Mouse (Mus musculus) cerebellum, postnatal 4 days (tissue): ENCODE measurements around the gene Rexo4.

Source experiments
- DNase-seq, 2 experiments: peaks; one replicate each; pipeline ENCODE4 v3.0.0; 2022; ENCODE audit warnings: low spot score in 2 of 2, mixed read lengths in 1 of 2

Gene Rexo4

DNA sequence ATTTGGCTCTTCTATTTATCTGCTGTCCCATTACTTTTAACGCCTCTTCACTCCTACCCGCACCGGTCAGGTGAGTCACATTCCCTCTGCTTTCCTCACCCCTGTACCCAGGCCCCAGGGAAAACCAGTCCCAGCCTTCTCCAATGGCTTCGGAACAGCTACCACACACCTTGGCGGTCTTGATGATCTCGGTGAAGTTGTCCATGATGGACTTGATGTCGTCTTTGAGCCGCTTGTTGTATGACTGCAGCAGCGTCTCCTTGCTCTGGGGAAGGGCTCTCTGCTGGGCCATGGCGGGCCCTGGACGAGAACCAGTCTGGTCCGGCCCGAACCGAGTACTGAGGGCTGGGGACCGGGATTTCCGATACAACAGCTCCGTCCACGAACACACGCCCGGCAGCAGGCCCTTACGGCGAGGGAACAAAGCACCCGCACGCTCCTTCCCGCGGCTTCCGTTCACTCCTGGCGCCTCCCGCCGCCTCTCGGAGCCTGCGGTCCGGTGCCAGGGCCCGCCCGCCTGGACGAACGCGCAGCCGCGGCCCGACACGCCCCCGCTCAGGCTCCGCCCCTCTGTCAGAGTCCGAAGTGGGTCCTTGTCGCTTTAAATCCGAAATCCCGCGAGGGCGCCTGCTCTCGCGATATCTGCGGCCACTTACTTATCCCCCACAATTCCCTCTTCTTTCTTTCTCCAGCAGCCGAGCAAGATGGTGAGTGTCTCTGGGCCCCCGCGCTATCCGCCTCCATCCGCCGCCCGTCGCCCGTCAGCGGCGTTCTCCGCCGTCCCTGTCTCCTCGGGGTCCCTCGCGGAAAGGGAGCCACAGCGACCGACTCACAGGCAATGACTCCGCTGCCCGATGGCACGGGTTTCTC, 53.8 kb downstream of the Rexo4 start, which contains the start of the genes Med22 and Rpl7a:
Gene Med22, minus strand, starts transcription at position 554 of the 870 bp plus-strand sequence.
Gene Rpl7a, plus strand, starts transcription at position 641 of the 870 bp plus-strand sequence.
- peak; percentile 99 to 100 for DNase-seq

DNA sequence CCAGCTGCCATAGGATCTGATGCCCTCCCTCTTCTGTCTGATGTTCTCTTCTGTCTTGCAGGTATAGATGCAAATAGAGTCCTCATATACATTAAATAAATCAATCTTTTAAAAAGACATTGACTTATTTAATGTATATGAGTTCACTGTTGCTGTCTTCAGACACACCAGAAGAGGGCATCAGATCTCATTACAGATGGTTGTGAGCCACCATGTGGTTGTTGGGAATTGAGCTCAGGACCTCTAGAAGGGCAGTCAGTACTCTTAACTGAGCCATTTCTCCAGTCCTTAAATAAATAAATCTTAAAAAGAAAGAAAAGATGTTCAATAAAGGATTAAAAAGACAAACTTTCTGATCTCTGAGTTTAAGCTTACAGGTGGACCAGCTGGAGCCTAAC, 54.8 kb downstream of the Rexo4 start:
- DNase-seq: no peak

DNA sequence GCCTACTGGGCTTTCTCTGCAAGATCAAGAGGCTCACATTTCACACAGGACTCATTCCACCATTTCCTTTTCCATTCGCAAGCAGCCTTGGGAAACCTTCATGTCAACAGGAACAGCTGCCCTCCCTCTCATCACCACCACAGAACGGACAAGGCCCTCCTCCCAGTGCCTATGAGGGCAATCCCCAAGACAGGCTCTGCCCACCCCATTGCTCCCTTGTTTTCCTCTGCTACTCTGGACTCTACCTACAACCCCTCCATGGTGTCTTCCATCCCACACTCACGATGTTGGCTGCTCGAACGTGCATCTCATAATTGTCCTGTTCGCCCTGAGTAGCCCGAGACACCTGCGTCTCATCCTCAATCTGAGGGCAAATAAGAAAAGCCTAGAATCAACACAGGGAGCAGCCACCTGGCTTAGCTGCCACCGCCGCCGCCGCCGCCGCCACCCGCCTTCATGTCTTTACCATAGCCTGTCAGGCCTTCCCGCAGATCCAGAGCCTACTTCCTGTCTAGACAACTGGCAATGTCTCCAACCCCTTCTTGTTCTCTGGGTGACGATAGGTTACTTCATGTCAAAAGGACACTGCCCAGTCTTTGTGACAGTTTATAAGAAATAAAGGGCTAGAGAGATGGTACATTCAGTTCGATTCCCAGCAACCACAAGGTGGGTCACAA, 55.3 kb downstream of the Rexo4 start:
- DNase-seq: no peak

DNA sequence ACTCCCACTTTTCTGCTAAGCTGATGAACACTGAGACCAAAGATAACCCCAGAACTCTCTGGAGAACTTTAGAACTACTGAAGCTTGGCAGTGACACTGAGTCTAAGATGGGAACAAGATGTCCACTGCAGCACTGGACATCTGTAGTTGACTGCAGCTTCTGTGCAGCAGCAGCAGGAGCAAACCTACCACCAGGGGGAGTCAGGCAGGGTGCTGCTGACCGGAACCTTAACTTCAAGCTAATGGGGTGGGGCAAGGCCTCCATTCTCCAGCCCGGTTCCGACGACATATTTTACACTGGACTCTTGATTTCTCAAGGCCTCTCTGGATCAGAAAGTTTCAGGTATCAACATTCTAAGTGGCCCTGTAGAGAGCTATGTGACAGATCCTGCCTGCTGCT, 57.1 kb downstream of the Rexo4 start:
- DNase-seq: no peak

DNA sequence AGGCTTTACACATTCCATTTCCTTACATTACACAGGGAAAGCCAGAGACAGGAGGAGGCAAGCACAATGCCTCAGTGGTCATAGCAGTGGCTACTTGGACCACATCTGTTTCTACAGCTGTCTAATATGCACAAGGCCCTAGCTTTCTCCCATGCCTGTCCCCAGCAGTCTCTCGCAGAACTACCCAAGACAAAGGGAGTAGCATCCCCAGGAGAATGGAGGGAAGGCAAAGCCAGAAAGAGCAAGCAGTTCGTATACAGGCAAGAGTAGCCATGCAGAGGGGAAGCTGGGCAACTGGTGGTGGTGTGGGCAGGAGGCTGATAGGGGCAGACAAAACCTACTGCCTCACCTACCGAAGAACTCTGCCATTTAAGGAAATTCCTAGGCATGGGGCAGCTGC, 57.8 kb downstream of the Rexo4 start:
- DNase-seq: no peak

DNA sequence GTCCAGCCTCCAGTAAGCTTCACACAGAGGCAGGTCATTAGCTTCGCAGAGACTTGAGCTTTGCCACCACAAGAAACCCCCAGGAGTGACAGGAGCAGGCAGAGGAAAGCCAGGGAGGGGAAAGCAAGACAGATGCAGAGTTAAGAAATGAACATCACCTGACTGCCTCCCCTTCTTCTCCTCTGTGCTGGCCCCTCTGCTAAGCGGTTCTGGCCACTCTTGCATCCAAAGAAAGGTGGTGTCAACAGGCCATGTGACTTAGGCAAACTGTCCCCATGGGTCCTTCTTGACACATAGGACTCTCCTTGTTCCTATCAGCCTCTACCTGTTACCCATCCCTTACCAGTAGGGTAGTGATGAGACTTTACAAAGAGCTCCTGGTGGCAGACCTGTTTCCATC, 58.2 kb downstream of the Rexo4 start:
- no peak for DNase-seq
